Mouse (Mus musculus) heart, embryonic 13.5 days (tissue): ENCODE data around the gene Rhobtb1. TPM values are rescaled to one million over a fixed set of nuclear protein-coding genes. Genes with fewer than 3 reads are reported as not detected.

ENCODE experiments used
- ATAC-seq: fragments of 200-750 bp; cut with Nextera tagmentation; 2 replicates; pipeline ENCODE4 v1.8.0; 2017; ENCODE audit warnings: moderate TSS enrichment; ENCODE audit not compliant: insufficient number of reproducible peaks, low FRiP score, low TSS enrichment; ENCODE audit errors: extremely low read depth
- H3K27ac ChIP-seq: fragments of 300-500 bp; sonication (generic); replicated peaks from 2 replicates; pipeline ENCODE4 v1.5.1; 2015; ENCODE audit warnings: moderate library complexity, mild to moderate bottlenecking, inconsistent platforms
- H3K27me3 ChIP-seq: fragments of 300-500 bp; sonication (generic); replicated peaks from 2 replicates; pipeline ENCODE4 v1.6.1; 2015; ENCODE audit warnings: mild to moderate bottlenecking, inconsistent platforms
- H3K36me3 ChIP-seq: fragments of 300-500 bp; sonication (generic); 2 replicates; pipeline ENCODE4 v1.6.1; 2015; ENCODE audit warnings: mild to moderate bottlenecking, inconsistent platforms
- H3K4me1 ChIP-seq: fragments of 300-500 bp; sonication (generic); 2 replicates; pipeline ENCODE4 v1.6.1; 2015; ENCODE audit warnings: inconsistent platforms
- H3K4me2 ChIP-seq: fragments of 300-500 bp; sonication (generic); 2 replicates; pipeline ENCODE4 v1.6.1; 2015; ENCODE audit warnings: inconsistent platforms, mild to moderate bottlenecking, moderate library complexity
- H3K4me3 ChIP-seq: fragments of 300-500 bp; sonication (generic); 2 replicates; pipeline ENCODE4 v1.5.1; 2015; ENCODE audit warnings: moderate library complexity, mild to moderate bottlenecking, inconsistent platforms
- H3K9ac ChIP-seq: fragments of 300-500 bp; sonication (generic); 2 replicates; pipeline ENCODE4 v1.6.1; 2015; ENCODE audit warnings: inconsistent platforms, mild to moderate bottlenecking, moderate library complexity
- H3K9me3 ChIP-seq: fragments of 300-500 bp; sonication (generic); 2 replicates; pipeline ENCODE4 v1.6.1; 2016; ENCODE audit warnings: inconsistent platforms
- WGBS: fragments of 180-500 bp; shearing (Covaris S2); methylation state at CpG from one replicate; pipeline ENCODE4 v1.1.7; 2015; ENCODE audit warnings: mixed read lengths; 5-methylcytosine and 5-hydroxymethylcytosine counted together
- polyA plus RNA-seq: library from polyadenylated mRNA; unstranded; fragments of >200 nt; fragmentation: Nextera tagmentation; extraction: Ambion mirVana; gene quantifications from 2 replicates; pipeline ENCODE4 v1.2.1, GENCODE M21; 2015

Rhobtb1 gene
- polyA plus RNA-seq, 1 experiment from 2014 or later: 29.2 TPM

DNA sequence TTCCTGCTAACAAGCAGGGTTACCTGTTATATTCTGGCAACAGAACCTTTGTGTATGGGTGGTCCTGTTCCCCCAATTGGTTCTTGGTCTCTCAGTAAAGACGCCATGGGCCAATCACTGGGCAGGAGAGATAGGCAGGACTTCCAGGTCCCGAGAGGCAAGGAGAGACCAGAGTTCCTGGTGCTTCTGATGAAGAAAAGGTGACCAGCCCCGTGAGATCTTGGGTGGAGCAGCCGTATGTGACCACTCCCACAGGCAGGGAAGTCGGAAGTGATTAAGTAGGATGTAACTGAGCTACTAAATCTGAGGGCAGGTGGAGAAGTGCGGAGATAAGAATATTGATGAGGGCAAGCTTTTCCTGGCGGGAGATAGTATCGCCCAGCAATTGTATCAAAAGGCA is 176.1 kb downstream of the Rhobtb1 start:
- H3K4me1 ChIP-seq: no peaks in the 10 kb centered on the region
- H3K27me3 ChIP-seq: no peaks in the 10 kb centered on the region
- ATAC-seq: no peak
- 56% methylated on average over 8 of the region's 8 CpGs for WGBS
- H3K36me3 ChIP-seq: no peaks in the 10 kb centered on the region
- H3K9ac ChIP-seq: no peak overlapping the region
- H3K27ac ChIP-seq: no peak overlapping the region
- H3K9me3 ChIP-seq: no peaks in the 10 kb centered on the region
- H3K4me2 ChIP-seq: no peak overlapping the region
- H3K4me3 ChIP-seq: no peak overlapping the region

DNA sequence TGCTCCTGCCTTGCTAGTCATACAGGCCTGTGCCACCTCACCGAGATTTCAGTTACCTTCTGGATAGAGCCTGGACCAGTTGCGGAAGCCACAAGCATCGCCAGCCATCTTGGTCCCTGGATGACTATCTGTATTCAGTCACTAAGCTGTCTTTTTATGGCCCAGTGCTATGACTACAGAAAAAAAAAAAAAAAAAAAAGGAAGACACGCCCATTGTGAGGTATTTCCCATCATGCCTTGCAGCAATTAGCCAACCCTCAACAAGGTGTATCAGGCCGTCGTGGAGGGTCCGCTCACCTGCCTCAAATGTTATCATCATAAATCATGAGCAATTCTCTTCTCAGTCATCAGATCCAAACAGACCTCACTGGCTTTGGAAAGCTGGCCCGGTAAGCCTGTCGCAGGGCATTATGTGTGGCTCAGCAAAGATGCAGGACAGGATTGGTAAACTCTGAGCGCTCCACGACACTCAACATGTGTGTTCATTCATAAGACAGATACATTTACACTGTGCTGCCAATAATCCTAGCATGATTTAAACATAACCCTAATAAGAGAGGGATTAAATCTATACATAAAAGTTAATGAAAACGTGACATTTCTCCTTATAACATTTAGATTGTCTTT is 176.9 kb downstream of the Rhobtb1 start:
- Histone ChIP-seq H3K9me3 (no peaks in the 10 kb centered on the region), H3K4me2 (no peak overlapping the region), H3K36me3 (peaks cover 3% of the 10 kb centered on the region), H3K4me3 (no peak overlapping the region), H3K9ac (no peak overlapping the region), H3K4me1 (no peaks in the 10 kb centered on the region), H3K27ac (no peak overlapping the region), H3K27me3 (no peaks in the 10 kb centered on the region)
- WGBS: 90% methylated on average over 12 of the region's 12 CpGs
- ATAC-seq: no peak

DNA sequence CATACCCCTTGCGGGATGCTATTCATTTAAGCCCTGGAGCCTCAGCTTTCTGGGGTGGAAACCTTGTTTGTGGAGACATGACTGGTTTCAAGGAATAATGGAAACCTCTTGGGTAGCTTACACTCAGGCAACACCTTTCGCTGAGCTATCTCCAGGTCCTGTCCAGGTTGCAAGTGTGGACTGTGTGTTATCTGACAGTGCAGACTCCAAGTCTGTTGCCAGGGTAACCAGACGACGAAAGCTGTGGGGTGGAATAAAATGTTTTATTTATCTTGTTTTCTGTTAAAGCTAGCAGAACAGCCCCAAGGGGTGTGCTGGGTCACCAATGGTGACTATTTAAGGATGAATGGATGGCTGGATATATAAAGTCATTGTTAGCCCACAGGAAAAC is 177.4 kb downstream of the Rhobtb1 start:
- Histone ChIP-seq H3K4me3 (no peak overlapping the region), H3K4me2 (no peak overlapping the region)
- 59% methylated on average over 4 of the region's 4 CpGs for WGBS

GRCm38 (mm10) chr10:69331231-69331630 is 180.0 kb downstream of the Rhobtb1 start:
- H3K4me3 ChIP-seq: no peak overlapping the region
- ATAC-seq: no peak
- 89% methylated on average over 6 of the region's 6 CpGs for WGBS
- H3K4me1 ChIP-seq: no peaks in the 10 kb centered on the region
- H3K27me3 ChIP-seq: no peaks in the 10 kb centered on the region
- H3K4me2 ChIP-seq: no peak overlapping the region
- no peaks in the 10 kb centered on the region for H3K9me3 ChIP-seq
- H3K27ac ChIP-seq: no peak overlapping the region
- no peak overlapping the region for H3K9ac ChIP-seq
- peaks cover 34% of the 10 kb centered on the region for H3K36me3 ChIP-seq

More for the DNA sequence above, 177.4 kb downstream of the Rhobtb1 start:
- Histone ChIP-seq H3K9me3 (no peaks in the 10 kb centered on the region), H3K27ac (no peak overlapping the region), H3K36me3 (peaks cover 8% of the 10 kb centered on the region), H3K9ac (no peak overlapping the region), H3K4me1 (no peaks in the 10 kb centered on the region), H3K27me3 (no peaks in the 10 kb centered on the region)
- ATAC-seq: no peak

- no peak overlapping the region for H3K9ac ChIP-seq
- WGBS: 86% methylated on average over 11 of the region's 11 CpGs
- no peak overlapping the region for H3K27ac ChIP-seq
These were observed 182.0 kb downstream of the Rhobtb1 start for GRCm38 (mm10) chr10:69333212-69333611.

DNA sequence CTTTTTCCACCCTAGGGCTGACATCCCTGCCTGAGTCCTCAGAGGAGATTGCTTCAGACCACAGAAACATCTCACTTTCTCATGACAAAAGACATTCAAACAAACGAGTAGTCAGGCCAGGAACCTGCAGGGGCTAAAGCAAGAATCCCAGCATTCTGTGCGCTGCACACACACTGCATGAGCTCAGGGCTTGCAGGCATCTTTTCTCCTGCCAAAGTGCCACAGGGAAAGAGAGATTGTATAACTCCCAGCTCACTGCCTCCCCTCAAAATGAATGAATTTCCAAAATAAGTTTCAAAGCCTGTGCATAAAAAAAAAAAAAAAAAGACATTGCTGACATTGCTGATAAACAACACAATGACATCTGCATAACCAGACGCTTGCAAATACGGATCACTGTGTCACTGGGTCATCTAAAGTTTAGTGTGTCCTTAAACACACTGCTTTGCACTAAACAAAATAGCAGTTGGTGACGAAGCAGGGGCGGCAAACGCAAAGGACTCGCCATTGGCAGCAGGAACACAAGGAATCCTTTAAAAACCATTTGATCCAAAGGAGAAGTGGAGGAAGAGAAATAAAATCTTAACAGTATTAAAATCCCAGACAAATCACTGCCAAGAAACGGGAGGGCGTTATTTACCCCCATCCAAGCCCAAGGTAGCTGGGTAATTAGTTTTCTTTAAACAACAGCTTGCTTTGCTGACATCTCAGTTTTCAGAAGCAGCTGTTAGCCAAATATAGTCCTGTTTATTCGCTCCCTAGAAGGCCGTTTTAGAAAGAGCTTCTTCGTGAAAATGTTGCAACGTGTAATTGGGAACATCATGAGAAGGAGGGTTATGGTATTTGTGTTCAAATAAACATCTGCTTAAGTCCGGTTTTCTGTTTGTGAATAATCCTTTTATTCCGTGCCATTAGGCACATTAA is 183.3 kb downstream of the Rhobtb1 start:
- no peaks in the 10 kb centered on the region for H3K27me3 ChIP-seq
- ATAC-seq: no peak
- no peak overlapping the region for H3K4me3 ChIP-seq
- no peaks in the 10 kb centered on the region for H3K9me3 ChIP-seq
- H3K4me1 ChIP-seq: no peaks in the 10 kb centered on the region
- H3K36me3 ChIP-seq: peaks cover 67% of the 10 kb centered on the region
- H3K4me2 ChIP-seq: no peak overlapping the region
- H3K27ac ChIP-seq: no peak overlapping the region
- WGBS: 78% methylated on average over 16 of the region's 16 CpGs
- H3K9ac ChIP-seq: no peak overlapping the region

More at GRCm38 (mm10) chr10:69333212-69333611, 182.0 kb downstream of the Rhobtb1 start:
- Histone ChIP-seq H3K9me3 (no peaks in the 10 kb centered on the region), H3K4me1 (no peaks in the 10 kb centered on the region), H3K4me2 (no peak overlapping the region), H3K27me3 (no peaks in the 10 kb centered on the region), H3K4me3 (no peak overlapping the region), H3K36me3 (peaks cover 54% of the 10 kb centered on the region)
- ATAC-seq: no peak

GRCm38 (mm10) chr10:69335195-69335536 is 183.9 kb downstream of the Rhobtb1 start:
- no peak overlapping the region for H3K4me3 ChIP-seq
- ATAC-seq: no peak
- H3K4me2 ChIP-seq: no peak overlapping the region
- H3K36me3 ChIP-seq: peaks cover 73% of the 10 kb centered on the region
- H3K9ac ChIP-seq: no peak overlapping the region
- no peaks in the 10 kb centered on the region for H3K27me3 ChIP-seq
- no peak overlapping the region for H3K27ac ChIP-seq
- no peaks in the 10 kb centered on the region for H3K4me1 ChIP-seq
- H3K9me3 ChIP-seq: no peaks in the 10 kb centered on the region
- 82% methylated on average over 7 of the region's 7 CpGs for WGBS

DNA sequence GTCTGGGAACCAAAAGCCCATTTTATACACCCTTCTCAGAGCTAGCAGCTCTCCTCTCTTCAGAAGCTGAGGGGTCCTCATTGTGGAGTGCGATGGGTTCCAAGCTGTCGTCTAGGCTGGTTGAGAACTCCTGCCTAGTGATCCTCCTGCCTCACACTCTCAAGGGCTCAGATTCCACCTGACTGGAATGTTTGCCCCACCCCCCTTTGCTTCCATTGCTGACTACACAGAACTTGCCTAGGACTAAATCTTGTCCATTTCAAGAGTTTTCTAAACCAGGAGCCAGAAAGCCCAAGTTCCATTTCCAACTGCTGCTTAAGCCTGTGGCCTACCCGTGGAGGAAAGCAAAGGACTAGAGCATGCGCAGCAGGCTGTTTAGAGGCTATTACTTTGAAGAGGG is 184.4 kb downstream of the Rhobtb1 start:
- H3K4me3 ChIP-seq: no peak overlapping the region
- no peak overlapping the region for H3K9ac ChIP-seq
- no peaks in the 10 kb centered on the region for H3K27me3 ChIP-seq
- H3K27ac ChIP-seq: no peak overlapping the region
- 84% methylated on average over 4 of the region's 4 CpGs for WGBS
- H3K36me3 ChIP-seq: peaks cover 78% of the 10 kb centered on the region
- no peak overlapping the region for H3K4me2 ChIP-seq
- no peak for ATAC-seq
- no peaks in the 10 kb centered on the region for H3K4me1 ChIP-seq
- no peaks in the 10 kb centered on the region for H3K9me3 ChIP-seq

GRCm38 (mm10) chr10:69336219-69336618 is 185.0 kb downstream of the Rhobtb1 start:
- H3K4me2 ChIP-seq: no peak overlapping the region
- H3K36me3 ChIP-seq: peaks cover 84% of the 10 kb centered on the region
- no peak overlapping the region for H3K4me3 ChIP-seq
- H3K27me3 ChIP-seq: no peaks in the 10 kb centered on the region
- WGBS: 91% methylated on average over 11 of the region's 11 CpGs
- H3K9ac ChIP-seq: no peak overlapping the region
- no peaks in the 10 kb centered on the region for H3K4me1 ChIP-seq
- no peak overlapping the region for H3K27ac ChIP-seq
- H3K9me3 ChIP-seq: no peaks in the 10 kb centered on the region
- ATAC-seq: no peak

GRCm38 (mm10) chr10:69340001-69340400 is 188.8 kb downstream of the Rhobtb1 start:
- no peak overlapping the region for H3K9ac ChIP-seq
- WGBS: 64% methylated on average over 6 of the region's 6 CpGs
- H3K4me1 ChIP-seq: 0 out of 2 replicates have a peak, but pooled peaks cover under 1% of the 10 kb centered on the region
- H3K27me3 ChIP-seq: no peaks in the 10 kb centered on the region
- no peak for ATAC-seq
- H3K27ac ChIP-seq: no peak overlapping the region
- no peak overlapping the region for H3K4me2 ChIP-seq
- no peaks in the 10 kb centered on the region for H3K9me3 ChIP-seq
- no peak overlapping the region for H3K4me3 ChIP-seq
- peaks cover 100% of the 10 kb centered on the region for H3K36me3 ChIP-seq
